Mouse (Mus musculus): ENCODE measurements at regions not wholly inside any gene's neighbourhood (a gene's known extent, or its start where the extent isn't known, plus 50 kb on each side); places are given as distances from the start of the nearest gene placed in this dataset.

GRCm38 (mm10) chr5:136619315-136620231 is 52.3 kb upstream of the Cux1 start:
- no peak for DNase-seq

- no peak for DNase-seq
Measured at GRCm38 (mm10) chr5:136620234-136620633, 52.9 kb upstream of the Cux1 start.

- DNase-seq = no peak
Measured at GRCm38 (mm10) chr5:136621336-136622125, 54.2 kb upstream of the Cux1 start.

GRCm38 (mm10) chr5:136622152-136622551 is 54.9 kb upstream of the Cux1 start:
- DNase-seq = no peak

- peak; percentile 79 to 81 for DNase-seq
Measured at GRCm38 (mm10) chr5:136622721-136623542, 55.6 kb upstream of the Cux1 start.

- no peak for DNase-seq
Measured at GRCm38 (mm10) chr5:136623791-136624190, 56.5 kb upstream of the Cux1 start.

- DNase-seq = peak in 1 of 2 experiments; percentile 31
Measured at GRCm38 (mm10) chr5:136625176-136625991, 58.1 kb upstream of the Cux1 start.

- peak; percentile 45 to 52 for DNase-seq
Measured at GRCm38 (mm10) chr5:136626142-136626771, 59.0 kb upstream of the Cux1 start.

GRCm38 (mm10) chr5:136626891-136627290 is 59.6 kb upstream of the Cux1 start:
- DNase-seq = no peak

- DNase-seq = peak; percentile 30 to 35
Measured at GRCm38 (mm10) chr5:136627671-136628292, 60.5 kb upstream of the Cux1 start.

- no peak for DNase-seq
Measured at GRCm38 (mm10) chr5:136628502-136628901, 61.2 kb upstream of the Cux1 start.

- no peak for DNase-seq
Measured at GRCm38 (mm10) chr5:136632286-136632685, 60.7 kb upstream of the Myl10 start.

- DNase-seq = no peak
Measured at GRCm38 (mm10) chr5:136633901-136634300, 59.0 kb upstream of the Myl10 start.

GRCm38 (mm10) chr5:136635119-136635518 is 57.8 kb upstream of the Myl10 start:
- DNase-seq = no peak

GRCm38 (mm10) chr5:136636476-136636875 is 56.5 kb upstream of the Myl10 start:
- DNase-seq = no peak

GRCm38 (mm10) chr5:136637872-136638271 is 55.1 kb upstream of the Myl10 start:
- DNase-seq = no peak

- DNase-seq = peak; percentile 61 to 64
Measured at GRCm38 (mm10) chr5:136640871-136641619, 51.9 kb upstream of the Myl10 start.

GRCm38 (mm10) chr5:136642208-136642607 is 50.7 kb upstream of the Myl10 start:
- no peak for DNase-seq

All from B cell, adult 2 months (primary cell).